Mouse (Mus musculus) embryo, embryonic 11 days (tissue): ENCODE measurements around the gene Prg4.

ENCODE experiments used
- DNase-seq: peaks from one replicate; pipeline ENCODE4 v3.0.0-alpha.2; 2015

Prg4 gene

DNA sequence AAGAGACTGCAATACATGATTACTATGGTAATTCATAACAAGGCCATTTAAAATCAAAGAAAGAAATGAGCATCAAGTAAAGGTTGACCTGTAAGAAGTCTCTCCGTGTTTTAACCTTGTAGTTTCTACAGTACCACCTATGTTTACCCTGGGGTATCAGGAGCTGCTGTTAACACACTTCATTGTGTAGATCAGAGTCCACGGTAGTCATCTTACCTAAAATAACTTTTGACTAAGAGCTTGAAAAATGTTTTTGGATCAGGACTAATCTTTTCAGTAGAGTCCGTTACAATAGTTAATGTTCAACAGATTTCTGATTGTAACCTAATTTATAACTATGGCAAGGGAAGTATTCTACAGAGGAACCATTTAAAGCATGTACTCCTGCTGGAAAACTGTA, 61.4 kb downstream of the Prg4 start:
- no peak for DNase-seq

- no peak for DNase-seq
Measured at GRCm38 (mm10) chr1:150403914-150404313, 62.1 kb downstream of the Prg4 start.
